Mouse (Mus musculus) layer of hippocampus, postnatal 14 days (tissue): ENCODE results near the gene Cers2. TPM values are rescaled to one million over a fixed set of nuclear protein-coding genes. Genes with fewer than 3 reads are reported as not detected.

ENCODE experiments used
- DNase-seq, 2 experiments: peaks; one replicate each; pipeline ENCODE4 v3.0.0; 2021 to 2022; ENCODE audit warnings: low spot score in 2 of 2, mixed read lengths in 1 of 2
- long read RNA-seq, 2 experiments: library from polyadenylated mRNA; stranded (forward); transcript quantifications; one replicate each; pipeline ENCODE4 v2.0.0; 2021
- total RNA-seq, 2 experiments: library from RNA; stranded (reverse); gene quantifications; 2 replicates each; pipeline ENCODE4 v1.2.3; 2021

Cers2 gene
- 10 to 100 TPM; 60.8 to 62.0 TPM for total RNA-seq
- long read RNA-seq, experiment 1, transcript Cers2-201 (11 exons, 2,216 nt) = major isoform, 40 of 65 reads
- long read RNA-seq, experiment 1, partial matches to known transcripts = 1 of 65 reads
- long read RNA-seq, experiment 1, other reads (novel, unspliced or antisense) = 24 of 65 reads
- long read RNA-seq, experiment 2, transcript Cers2-201 (11 exons, 2,216 nt) = major isoform, 56 of 83 reads
- long read RNA-seq, experiment 2, partial matches to known transcripts = 11 of 83 reads
- long read RNA-seq, experiment 2, other reads (novel, unspliced or antisense) = 16 of 83 reads

DNA sequence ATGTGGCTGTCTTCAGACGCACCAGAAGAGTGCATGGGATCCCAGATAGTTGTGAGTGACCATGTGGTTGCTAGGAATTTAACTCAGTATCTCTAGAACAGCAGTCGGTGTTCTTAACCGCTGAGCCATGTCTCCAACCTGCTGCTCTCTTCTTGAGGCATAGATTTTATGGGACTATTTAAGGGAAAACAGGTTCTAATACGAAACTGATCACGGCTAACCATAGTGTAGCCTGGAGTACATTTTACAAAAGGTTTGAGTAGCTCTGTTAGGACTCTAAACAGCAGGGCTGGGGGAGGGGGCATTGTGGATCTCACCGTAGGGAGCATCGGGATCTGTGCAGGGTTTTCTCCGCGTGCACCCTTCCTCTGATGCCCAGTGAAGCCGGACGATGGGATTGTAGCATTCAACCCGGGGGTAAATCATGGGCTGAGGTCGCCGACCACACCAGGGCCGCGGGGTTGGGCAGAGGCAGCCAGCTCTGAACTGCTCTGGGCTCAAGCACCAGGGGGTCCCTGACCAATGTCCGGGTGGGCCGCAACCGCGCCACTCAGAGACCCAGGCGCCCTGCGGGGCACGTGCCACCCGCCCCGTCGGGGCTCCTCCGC lies at the start of gene Cers2:
Cers2 (plus strand) TSS at position 306 of the 608 bp plus-strand sequence.
- DNase-seq = no peak

DNA sequence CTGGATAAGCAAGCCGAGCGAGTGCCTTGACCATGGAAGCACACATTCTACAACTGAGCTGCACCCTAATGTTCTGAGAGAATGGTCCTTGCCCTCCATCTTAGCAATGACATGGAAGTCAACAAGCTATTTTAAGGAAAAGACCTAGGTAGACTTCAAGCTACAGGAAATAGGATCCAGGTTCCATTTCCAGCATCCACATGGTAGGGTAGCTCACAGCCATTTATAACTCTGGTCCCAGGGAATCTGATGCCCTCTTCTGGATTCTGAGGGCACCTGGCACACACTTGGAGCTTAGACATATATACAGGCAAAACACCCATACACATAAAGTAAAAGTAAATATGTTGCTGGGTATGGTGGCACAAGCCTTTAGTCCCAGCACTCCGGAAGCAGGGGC lies 48.5 kb upstream of the Cers2 start:
- no peak for DNase-seq

DNA sequence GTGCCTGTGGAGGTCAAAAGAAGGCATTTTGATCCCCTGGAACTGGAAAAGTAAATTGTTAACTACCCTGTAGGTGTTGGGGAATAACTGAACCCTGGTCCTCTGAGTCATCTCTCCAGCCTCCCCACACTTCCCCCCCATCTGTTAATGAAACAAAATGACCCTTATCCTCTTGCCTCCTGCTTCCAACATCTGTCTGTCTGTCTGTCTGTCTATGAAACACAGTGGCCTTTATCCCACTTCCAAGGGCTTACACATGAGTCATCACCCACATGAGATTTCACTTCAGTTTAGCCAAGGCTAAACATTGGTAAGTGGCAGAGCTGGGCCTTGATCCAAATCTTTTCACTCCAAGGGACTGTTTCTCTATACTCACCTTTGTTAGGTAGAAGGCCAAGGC lies 46.7 kb upstream of the Cers2 start:
- DNase-seq = no peak

DNA sequence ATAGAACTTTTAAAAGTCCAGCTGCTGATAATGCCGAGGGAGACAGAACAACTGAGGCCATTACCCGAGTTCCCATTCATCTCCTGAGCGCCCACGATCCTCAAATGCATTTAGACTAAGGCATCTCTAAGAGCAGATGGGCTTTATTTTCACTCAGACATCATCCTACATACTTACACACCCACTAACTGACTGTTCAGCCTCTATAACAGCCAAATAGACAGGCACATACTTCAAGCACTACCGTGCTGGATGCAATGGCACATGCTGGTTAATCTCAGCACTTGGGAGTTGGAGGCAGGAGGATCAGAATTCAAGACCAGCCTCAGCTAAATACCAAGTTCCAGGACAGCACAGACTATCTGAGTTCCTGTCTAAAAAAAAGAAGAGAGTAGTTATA lies 44.8 kb upstream of the Cers2 start:
- DNase-seq = peak in 1 of 2 experiments; percentile 26

DNA sequence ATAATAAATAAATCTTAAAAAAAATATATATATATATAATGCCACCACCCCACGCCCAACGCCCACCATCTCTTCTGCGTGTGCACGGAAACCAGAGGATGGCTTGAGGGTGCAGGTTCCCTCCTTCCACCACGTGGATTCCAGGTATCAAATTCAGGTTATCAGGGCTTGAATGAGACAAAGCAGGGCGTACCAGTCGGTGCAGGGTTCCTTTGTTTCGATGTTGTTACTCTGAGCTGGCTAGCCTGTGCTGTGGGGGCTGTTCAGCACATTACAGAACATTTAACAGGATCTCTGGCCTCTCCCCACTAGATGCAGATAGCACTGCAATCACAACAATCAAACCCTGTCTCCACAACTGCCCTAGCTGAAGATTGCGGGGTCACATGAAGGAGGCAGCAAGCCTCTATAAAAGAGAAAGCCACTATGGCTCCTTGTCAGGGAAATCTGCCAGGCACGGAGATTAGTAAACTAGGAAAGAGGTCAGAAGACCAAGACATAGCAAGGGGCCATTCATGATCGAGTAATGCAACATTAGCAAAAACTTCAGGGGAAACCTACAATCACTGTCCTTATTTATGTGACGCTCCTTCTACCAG lies 43.7 kb upstream of the Cers2 start:
- no peak for DNase-seq

DNA sequence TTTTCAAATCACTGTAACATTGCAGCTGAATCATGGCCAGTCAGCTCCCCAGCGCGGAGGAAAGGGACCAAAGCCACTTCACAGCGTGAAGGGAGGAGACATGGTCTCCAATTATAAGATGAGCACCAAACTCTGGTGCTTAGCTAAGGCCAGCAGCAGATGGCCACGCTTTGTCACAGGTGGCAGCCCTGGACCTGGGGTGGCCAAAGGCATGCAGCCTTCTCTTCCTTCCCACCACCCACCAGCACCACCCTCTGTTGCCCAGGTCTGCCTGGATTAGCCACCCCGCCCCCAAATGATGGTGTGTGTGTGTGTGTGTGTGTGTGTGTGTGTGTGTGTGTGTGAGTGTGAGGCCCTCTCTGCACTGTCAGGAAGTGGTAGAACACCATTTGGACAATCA lies 41.1 kb upstream of the Cers2 start:
- DNase-seq = no peak

DNA sequence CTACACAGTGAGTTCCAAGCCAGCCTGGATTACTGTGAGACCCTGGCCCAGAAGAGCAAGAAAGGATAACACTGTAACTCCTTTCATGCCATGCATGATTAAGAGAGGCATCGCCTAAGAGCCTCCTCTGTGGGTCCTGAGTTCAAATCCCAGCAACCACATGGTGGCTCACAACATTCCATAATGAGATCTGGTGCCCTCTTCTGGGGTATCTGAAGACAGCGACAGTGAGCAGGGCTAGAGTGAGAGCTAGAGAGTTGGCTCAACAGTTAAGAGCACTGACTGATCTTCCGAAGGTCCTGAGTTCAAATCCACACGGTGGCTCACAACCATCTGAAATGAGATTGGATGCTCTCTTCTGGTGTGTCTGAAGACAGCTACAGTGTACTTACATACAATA lies 40.1 kb upstream of the Cers2 start:
- no peak for DNase-seq

DNA sequence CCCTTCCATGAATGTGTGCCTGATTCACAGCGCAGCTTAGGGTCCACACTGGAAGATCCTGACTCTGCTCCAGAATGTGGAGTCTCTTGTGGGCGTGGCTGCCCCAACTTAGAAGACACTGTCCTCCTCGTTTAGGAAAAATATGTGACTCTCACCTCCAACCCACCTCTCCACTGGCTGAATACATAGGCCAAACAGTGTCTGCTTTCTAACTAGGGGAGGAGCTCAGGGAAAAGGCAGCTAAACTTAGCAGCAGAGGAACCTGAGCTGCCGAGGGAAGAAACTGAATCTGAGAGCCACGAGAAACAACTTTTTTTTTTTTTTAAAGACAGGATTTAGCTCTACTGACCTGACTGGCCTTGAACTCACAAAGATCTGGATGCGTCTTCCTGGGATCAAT lies 39.4 kb upstream of the Cers2 start:
- DNase-seq = no peak

DNA sequence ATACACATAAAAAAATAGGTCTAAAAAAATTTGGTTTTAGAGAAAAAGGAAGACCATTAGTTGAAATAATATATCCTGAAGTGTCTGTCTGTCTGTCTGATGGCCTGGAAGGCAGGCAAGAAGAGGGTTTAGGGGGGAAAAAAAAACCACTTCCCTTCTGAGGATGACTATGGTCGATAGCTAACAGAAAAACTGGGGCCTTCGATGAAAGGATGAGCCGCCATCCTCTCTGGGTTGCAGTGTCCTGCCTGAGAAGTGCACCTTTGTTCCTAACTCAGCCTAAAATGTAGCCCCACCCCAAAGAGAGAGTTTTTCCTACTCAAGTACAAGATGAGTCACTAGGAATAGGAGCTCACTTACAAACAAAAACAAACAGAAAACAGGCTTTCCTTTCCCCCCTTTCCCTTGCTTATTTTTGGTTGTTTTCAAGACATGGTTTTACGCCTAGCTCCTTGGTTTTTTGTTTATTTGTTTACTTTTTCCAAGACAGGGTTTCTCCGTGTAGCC lies 38.1 kb upstream of the Cers2 start:
- no peak for DNase-seq

DNA sequence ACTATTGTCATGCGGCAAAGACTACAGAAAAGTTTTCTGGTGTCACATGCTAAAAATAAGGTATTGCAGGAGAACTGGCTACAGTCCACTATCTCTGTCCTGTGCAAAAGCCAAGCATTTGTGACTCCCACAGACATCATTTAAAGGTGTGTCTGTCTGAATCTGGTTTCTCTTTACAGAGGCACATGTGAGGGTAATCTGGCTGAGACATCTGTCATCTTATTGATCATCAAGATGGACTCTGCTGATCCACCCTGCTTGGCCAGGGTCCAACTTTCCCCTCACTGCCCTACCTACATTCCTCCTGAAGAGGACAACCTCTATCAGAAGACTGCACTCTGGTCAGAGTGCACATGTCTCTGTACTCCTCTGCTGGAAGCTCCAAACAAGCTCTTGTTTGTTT lies 37.4 kb upstream of the Cers2 start:
- no peak for DNase-seq

DNA sequence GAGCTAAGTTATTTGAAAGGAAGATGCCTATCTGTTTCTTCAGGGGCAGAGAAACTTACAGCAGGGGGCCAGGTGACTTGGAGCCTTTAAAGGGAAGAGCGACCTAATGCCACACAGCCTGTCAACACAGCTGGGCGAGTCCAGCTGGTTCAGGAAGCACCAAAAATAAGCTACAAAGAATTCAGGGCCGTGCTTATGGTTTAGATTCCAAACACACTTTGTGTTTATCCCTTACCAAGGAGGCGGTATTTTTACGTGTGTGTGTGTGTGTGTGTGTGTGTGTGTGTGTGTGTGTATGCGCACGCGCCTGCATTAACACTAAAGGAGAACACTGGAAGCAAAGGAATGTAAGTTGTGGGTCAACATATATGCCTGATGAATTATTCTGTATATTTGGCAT lies 33.8 kb upstream of the Cers2 start:
- peak in 1 of 2 experiments; percentile 16 for DNase-seq

DNA sequence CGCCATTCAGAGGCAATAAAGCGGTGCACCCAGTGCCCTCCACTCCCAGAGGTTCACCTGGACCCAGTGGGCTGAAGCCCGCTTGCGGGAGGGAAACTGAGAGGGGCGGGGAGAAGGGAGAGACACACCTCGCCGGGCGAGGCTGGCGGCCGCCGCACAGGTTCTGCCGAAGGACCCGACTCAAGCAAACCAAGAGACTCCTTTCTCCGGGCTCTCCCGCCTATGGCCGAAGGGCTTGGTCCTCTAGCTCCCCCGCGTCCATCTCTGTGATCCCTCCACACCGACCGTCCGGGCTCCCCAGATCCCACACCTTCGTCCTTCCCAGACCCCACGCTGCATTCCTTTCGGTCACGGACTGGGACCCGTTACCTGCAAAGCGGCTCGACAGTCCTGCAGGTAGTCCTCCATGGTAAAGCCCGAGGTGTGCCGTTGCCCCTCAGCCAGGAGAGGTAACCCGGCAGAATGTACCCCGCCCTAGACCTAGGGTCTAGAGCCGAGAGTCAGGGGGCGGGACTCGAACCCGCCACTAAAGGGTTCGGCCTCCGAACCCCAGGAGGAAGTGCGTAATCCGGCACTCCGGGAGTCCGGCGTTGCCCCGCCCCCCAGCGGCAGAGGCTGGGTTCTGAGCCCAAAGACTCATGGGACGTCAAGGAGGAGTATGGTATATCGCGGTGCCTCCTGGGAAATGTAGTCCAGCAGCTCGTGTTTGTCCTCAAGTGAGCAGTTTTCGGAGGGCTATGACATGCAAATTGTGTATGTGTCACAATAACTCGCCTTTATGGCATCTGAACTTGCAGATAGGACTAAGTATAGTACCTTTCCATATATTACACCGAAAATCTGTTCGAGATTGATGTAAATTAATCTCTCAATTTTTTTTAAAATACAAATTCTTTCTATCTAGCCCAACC lies 33.1 kb upstream of the Cers2 start, which contains the start of the genes Mindy1 and Prune1:
Mindy1 (plus strand) TSS at position 130 of the 911 bp plus-strand sequence.
Prune1 (minus strand) TSS at position 861 of the 911 bp plus-strand sequence.
- peak; percentile 97 to 99 for DNase-seq

DNA sequence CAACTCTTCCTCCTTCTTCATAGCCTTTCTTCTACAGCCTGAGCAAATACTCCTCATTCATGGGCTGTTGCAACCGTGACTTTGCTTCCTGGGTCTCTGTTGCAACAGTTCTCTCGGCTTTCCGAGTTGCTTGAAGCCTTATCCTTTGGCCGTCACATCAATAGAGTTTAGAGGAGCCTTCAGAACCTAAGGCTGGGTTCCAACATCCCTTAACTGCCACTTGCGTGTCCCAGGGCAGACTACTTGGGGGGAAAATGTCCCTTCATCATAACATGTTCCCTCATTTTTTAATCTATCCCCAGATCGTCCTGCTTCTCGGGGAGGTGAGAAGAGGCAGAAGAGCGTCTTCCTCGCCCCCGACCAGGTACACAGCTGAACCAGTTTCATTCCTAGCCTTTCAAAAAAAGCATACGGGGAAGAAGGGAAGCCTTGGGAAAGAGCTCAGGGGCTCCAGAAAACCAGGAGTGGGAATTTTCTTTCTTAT lies 32.2 kb upstream of the Cers2 start:
- peak; percentile 22 to 25 for DNase-seq

DNA sequence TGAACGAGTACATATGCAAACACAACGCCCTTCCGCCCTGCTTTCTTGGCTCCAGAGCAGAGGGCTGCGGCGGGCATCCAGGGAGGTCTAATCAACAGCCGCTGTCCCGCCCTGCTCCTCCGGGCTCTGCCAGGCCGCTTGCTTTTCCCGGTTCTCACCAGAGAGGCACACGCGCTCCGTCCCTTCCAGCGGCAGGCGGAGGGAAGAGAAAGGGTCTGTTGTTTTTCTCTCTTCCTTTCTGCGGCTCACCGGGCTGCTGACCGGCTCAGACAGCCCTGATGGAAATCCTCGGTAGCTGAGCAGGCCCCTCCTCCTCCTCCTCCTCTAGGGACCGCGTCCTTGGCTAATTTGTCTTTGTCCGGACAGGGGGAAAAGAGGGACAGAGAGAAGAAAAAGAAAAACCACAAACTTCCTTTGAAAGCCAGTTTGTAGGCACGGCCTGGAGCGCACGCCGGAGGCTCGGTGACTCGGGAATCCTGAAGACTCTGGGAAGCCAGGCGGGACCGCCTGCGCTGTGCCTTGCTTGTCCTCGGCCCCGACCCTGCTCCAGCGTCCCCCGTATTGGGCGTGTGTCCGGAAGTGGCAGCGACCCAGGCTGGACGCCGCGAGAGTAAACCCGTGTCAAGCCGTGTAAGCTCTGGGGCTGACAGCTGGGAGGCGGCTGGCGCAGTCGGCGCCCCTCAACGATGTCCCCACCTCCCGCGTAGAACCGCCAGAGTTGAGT lies 31.6 kb upstream of the Cers2 start:
- DNase-seq = peak; percentile 67 to 72

DNA sequence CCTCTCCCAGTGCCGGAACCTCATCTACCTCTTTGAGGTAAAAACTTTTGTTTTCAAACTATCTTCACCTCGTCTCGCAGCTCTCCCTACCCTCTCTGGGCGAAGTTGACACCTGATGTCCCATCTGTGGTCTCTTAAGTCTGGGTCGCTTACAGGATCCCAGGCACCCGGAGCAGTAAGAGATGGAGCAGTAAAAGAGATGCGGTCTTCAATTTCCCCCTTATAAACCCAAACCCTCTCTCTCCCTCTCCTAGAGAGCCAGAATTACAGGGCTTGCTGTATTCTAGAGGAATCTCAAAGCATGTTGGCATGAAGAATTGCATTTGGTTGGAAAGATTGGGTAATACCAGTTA lies 31.0 kb upstream of the Cers2 start:
- no peak for DNase-seq

DNA sequence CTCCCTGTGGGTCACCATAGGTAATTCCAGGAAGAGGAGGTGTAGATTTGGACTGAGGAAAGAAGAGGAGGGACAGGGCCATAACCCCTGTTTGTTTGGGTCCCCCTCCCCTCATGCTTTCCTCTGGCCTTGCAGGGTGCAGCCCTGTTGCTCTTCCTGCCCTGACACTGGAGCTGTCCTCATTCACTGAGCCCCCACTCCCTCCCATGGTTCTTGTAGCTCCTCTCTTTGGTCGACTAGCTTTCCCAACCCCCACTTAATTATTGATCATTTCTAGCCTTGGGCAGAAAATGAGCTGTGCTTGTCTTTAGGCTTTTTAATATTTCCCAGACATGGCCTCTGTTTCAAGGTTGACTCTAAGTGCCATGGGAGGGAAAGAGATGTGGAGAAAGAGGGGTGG lies 30.5 kb upstream of the Cers2 start:
- DNase-seq = no peak

DNA sequence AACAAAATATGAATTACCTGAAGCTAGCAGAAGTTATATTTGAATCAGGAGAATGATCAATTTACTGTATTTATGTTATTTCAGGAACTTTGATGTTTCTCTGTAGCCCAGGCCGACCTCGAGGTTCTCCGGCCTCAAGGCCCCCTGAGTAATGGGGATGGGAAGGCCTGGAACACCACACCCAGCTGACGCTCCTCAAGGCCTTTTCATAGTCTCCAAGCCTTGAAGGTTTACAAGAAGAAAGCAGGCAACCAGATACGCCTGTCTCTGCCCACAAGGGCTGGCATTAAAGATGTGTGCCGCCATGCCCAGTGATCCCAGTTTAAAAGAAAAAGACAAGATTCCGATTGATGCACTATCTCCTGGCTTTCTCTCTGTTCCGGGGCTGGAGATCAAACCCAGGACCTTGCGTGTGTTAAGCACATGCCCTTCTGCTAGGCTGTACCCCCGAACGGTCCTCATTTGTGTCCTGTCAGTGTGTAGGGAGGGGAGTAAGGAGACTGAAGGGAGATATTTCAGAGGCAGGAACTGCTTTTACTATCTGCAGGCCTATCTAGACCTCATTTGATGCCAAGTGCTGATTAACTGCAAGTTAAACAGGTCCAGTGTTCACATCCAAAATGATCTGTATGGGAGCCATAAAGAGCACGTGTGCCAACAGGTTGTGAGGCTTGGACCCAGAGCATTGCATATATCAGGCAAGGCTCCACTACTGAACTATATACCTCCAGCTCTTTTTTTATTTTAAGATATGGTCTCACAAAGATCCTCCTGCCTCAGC lies 29.9 kb upstream of the Cers2 start:
- no peak for DNase-seq

DNA sequence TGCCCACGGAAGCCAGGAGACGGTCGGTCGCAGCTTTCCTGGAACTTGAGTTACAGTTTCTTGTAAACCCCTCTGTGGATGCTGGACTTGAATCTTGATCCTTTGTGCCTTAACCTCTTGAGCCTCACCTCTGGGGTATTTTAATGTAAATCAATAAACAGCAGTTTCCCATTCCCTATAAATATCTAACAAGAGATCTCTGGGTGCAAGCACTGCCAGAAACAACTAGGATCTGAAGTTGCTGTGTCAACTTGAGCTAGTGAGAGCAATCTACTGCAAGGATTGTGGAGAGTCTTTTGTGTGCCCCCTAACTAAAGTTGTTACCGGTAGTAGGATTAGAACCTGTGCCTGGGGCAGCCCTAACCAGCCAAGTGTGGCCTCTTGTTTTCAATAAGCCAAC lies 29.2 kb upstream of the Cers2 start:
- DNase-seq = no peak

DNA sequence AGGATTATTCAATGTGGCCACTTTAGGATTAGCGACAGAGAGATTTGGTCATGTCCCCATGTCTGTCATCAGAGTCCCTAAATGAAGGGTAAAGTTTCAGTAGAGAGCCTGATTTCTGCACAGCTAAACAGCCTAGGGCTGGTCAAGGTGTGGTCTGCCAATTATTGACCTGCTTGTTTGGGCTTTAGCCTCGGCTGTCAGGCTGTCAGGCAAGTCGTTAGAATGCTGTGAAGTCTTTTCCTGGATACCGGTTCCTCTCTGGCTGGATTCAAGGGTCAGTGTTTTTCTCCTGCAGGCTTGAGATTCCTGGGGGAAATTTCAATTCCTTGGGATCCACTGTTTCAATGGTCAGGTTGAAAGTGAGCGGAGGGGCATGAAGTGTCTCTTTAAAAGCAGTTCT lies 28.6 kb upstream of the Cers2 start:
- no peak for DNase-seq

DNA sequence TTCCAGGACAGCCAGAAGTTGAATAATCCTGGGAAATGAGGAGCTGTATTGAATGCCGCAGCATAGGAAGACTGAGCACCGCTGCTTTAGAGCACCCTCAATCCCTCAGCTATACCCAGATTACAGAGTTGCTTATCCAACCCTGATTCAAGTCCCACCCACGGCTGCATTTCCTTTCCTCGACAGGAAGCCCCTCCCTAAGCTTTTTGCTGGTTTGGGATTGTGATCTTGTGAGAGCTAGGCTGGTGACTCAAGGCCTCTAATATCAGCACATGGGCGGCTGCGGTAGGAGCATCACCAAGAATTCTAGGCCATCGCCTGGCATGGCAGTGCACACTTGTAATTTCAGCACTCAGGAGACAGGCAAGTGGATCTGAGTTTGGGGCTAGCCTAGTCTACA lies 28.1 kb upstream of the Cers2 start:
- DNase-seq = no peak
